Mouse (Mus musculus) bone marrow macrophage, adult 2 months (primary cell): ENCODE measurements around the gene Sap18b.

Experiments
- CTCF ChIP-seq: IDR thresholded peaks from 2 replicates; pipeline ENCODE4 v1.5.1; 2012; ENCODE audit warnings: low read depth, mild to moderate bottlenecking, low read length, moderate library complexity
- POLR2A ChIP-seq: IDR thresholded peaks from 2 replicates; pipeline ENCODE4 v1.6.1; 2012; ENCODE audit warnings: mild to moderate bottlenecking, low read depth, low read length, borderline replicate concordance

GRCm38 (mm10) chr8:95818211-95818610, 6.9 kb upstream of the Sap18b start:
- no peak for TF ChIP-seq CTCF
- TF ChIP-seq POLR2A = no peak
